Mouse (Mus musculus): ENCODE measurements around the gene Ankar. TPM values are rescaled to one million over a fixed set of nuclear protein-coding genes. Genes with fewer than 3 reads are reported as not detected.

The Ankar gene
- polyA plus RNA-seq, 1 experiment from 2014 or later = not detected

GRCm38 (mm10) chr1:72722646-72723045 lies 22.3 kb upstream of the Ankar start:
- peaks cover 4% of the 10 kb centered on the region; the same call in 1 of the 2 replicates for H3K36me3 ChIP-seq (ENCODE audit: control insufficient read depth, insufficient read depth)
- no peak for ATAC-seq
- TF ChIP-seq CTCF (IDR thresholded peaks at IDR 0.05; ENCODE audit: low read depth) = no peak
- H3K4me3 ChIP-seq (ENCODE audit: low read depth, low read length) = no peak overlapping the region
- H3K27ac ChIP-seq (ENCODE audit: low read depth, low read length) = no peak overlapping the region
- H3K4me2 ChIP-seq (replicated peaks; ENCODE audit: low read depth) = no peak overlapping the region
- no peak overlapping the region for H3K9ac ChIP-seq (ENCODE audit: low read depth, low read length)
- H3K27me3 ChIP-seq (replicated peaks; ENCODE audit: control insufficient read depth, insufficient read depth, low read length) = no peaks in the 10 kb centered on the region
- no peaks in the 10 kb centered on the region for H3K9me3 ChIP-seq (ENCODE audit: control insufficient read depth)
- 57% methylated on average over 8 of the region's 8 CpGs for WGBS
- no peaks in the 10 kb centered on the region for H3K4me1 ChIP-seq (replicated peaks; ENCODE audit: control insufficient read depth, insufficient read depth, low read length)

- ATAC-seq = no peak
- Histone ChIP-seq H3K9me3 (ENCODE audit: control insufficient read depth) (no peaks in the 10 kb centered on the region), H3K4me1 (replicated peaks; ENCODE audit: control insufficient read depth, insufficient read depth, low read length) (no peaks in the 10 kb centered on the region), H3K36me3 (ENCODE audit: control insufficient read depth, insufficient read depth) (peaks cover 4% of the 10 kb centered on the region; the same call in 1 of the 2 replicates), H3K27ac (ENCODE audit: low read depth, low read length) (no peak overlapping the region), H3K9ac (ENCODE audit: low read depth, low read length) (no peak overlapping the region), H3K4me3 (ENCODE audit: low read depth, low read length) (no peak overlapping the region), H3K4me2 (replicated peaks; ENCODE audit: low read depth) (no peak overlapping the region), H3K27me3 (replicated peaks; ENCODE audit: control insufficient read depth, insufficient read depth, low read length) (no peaks in the 10 kb centered on the region)
- TF ChIP-seq CTCF (IDR thresholded peaks at IDR 0.05; ENCODE audit: low read depth) = no peak
- 73% methylated on average over 6 of the region's 6 CpGs for WGBS
Measured at GRCm38 (mm10) chr1:72720115-72720725, 19.8 kb upstream of the Ankar start.

DNA sequence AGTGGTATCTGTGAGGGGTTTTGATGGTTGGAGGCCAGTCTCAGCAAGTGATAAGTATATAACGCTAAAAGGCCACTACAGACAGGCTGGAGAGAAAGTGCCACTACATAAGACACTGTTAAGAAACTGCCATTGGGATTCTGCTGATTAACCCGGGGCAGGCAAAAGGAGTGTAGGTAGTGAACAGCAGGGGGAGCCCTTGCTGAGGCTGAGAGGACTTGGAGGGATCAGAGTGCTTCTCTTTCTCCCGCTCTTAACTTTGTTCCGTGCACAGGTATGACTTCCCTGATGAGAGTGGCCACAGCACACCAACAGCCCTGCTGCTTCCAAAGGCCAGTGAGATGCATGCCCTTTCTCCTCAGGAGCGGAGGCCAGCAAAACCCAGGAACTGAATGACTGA lies 18.5 kb upstream of the Ankar start:
- H3K4me3 ChIP-seq (ENCODE audit: low read depth, low read length) = no peak overlapping the region
- peaks cover 12% of the 10 kb centered on the region; the same call in 1 of the 2 replicates for H3K36me3 ChIP-seq (ENCODE audit: control insufficient read depth, insufficient read depth)
- no peaks in the 10 kb centered on the region for H3K9me3 ChIP-seq (ENCODE audit: control insufficient read depth)
- peak; percentile 72 for ATAC-seq
- H3K4me1 ChIP-seq (replicated peaks; ENCODE audit: control insufficient read depth, insufficient read depth, low read length) = no peaks in the 10 kb centered on the region
- H3K9ac ChIP-seq (ENCODE audit: low read depth, low read length) = no peak overlapping the region
- WGBS = 15% methylated on average over 5 of the region's 5 CpGs
- H3K27me3 ChIP-seq (replicated peaks; ENCODE audit: control insufficient read depth, insufficient read depth, low read length) = no peaks in the 10 kb centered on the region
- H3K4me2 ChIP-seq (replicated peaks; ENCODE audit: low read depth) = no peak overlapping the region
- peak; percentile 88 for TF ChIP-seq CTCF (IDR thresholded peaks at IDR 0.05; ENCODE audit: low read depth)
- H3K27ac ChIP-seq (ENCODE audit: low read depth, low read length) = no peak overlapping the region

GRCm38 (mm10) chr1:72717540-72717939 lies 17.2 kb upstream of the Ankar start:
- peaks cover 12% of the 10 kb centered on the region; the same call in 1 of the 2 replicates for H3K36me3 ChIP-seq (ENCODE audit: control insufficient read depth, insufficient read depth)
- no peak overlapping the region for H3K4me3 ChIP-seq (ENCODE audit: low read depth, low read length)
- H3K27me3 ChIP-seq (replicated peaks; ENCODE audit: control insufficient read depth, insufficient read depth, low read length) = no peaks in the 10 kb centered on the region
- H3K27ac ChIP-seq (ENCODE audit: low read depth, low read length) = no peak overlapping the region
- no peaks in the 10 kb centered on the region for H3K9me3 ChIP-seq (ENCODE audit: control insufficient read depth)
- 91% methylated on average over 7 of the region's 7 CpGs for WGBS
- TF ChIP-seq CTCF (IDR thresholded peaks at IDR 0.05; ENCODE audit: low read depth) = no peak
- no peak overlapping the region for H3K9ac ChIP-seq (ENCODE audit: low read depth, low read length)
- ATAC-seq = no peak
- H3K4me2 ChIP-seq (replicated peaks; ENCODE audit: low read depth) = no peak overlapping the region
- 0 out of 2 replicates have a peak, but pooled peaks cover 3% of the 10 kb centered on the region for H3K4me1 ChIP-seq (replicated peaks; ENCODE audit: control insufficient read depth, insufficient read depth, low read length)

DNA sequence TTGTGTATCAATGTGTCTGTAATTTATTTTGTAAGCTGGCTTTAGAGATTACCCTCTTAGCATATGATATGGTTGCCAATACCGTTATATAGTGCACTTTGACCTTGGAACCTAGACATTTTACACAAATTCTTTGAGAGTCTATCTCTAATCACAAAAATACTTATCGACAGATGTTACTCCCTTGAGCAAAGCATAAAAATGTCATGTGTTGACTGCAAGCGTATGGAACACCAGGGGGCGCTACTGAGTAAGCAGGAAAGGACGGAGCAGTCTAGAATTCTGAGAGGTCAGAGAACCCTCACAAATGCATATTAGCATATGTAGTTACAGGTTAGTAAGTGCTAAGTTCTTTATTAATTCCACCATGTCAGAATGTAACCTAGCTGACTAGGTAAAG lies 16.5 kb upstream of the Ankar start:
- Histone ChIP-seq H3K4me3 (ENCODE audit: low read depth, low read length) (no peak overlapping the region), H3K36me3 (ENCODE audit: control insufficient read depth, insufficient read depth) (peaks cover 12% of the 10 kb centered on the region; the same call in 1 of the 2 replicates), H3K4me1 (replicated peaks; ENCODE audit: control insufficient read depth, insufficient read depth, low read length) (0 out of 2 replicates have a peak, but pooled peaks cover 3% of the 10 kb centered on the region), H3K4me2 (replicated peaks; ENCODE audit: low read depth) (no peak overlapping the region), H3K9me3 (ENCODE audit: control insufficient read depth) (no peaks in the 10 kb centered on the region), H3K27ac (ENCODE audit: low read depth, low read length) (no peak overlapping the region), H3K9ac (ENCODE audit: low read depth, low read length) (no peak overlapping the region), H3K27me3 (replicated peaks; ENCODE audit: control insufficient read depth, insufficient read depth, low read length) (no peaks in the 10 kb centered on the region)
- peak; percentile 99 for TF ChIP-seq CTCF (IDR thresholded peaks at IDR 0.05; ENCODE audit: low read depth)
- 5% methylated on average over 5 of the region's 5 CpGs for WGBS
- ATAC-seq = no peak; the same call in 1 of the 2 replicates

DNA sequence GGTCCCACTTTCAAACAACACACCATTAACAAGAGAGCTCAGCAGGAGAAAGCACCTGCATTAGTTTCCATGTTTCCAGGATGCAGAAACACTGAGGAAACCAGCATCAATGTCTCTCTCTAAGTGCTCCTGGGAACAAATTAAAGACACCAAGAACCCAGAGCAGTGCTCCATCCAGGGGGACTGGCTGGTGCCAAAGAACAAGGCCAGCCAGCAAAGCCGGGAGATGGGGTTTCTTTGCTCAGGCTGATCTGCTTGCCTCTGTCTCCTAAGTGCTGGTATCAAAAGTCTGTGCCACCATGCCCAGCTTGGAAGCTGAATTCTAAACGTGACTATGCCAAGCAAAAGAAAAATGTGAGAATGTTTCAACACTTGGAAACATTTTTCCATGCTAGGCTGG lies 16.0 kb upstream of the Ankar start:
- 66% methylated on average over 2 of the region's 2 CpGs for WGBS
- no peaks in the 10 kb centered on the region for H3K27me3 ChIP-seq (replicated peaks; ENCODE audit: control insufficient read depth, insufficient read depth, low read length)
- no peak overlapping the region for H3K4me3 ChIP-seq (ENCODE audit: low read depth, low read length)
- H3K9ac ChIP-seq (ENCODE audit: low read depth, low read length) = no peak overlapping the region
- TF ChIP-seq CTCF (IDR thresholded peaks at IDR 0.05; ENCODE audit: low read depth) = no peak
- H3K4me2 ChIP-seq (replicated peaks; ENCODE audit: low read depth) = no peak overlapping the region
- peaks cover 12% of the 10 kb centered on the region; the same call in 1 of the 2 replicates for H3K36me3 ChIP-seq (ENCODE audit: control insufficient read depth, insufficient read depth)
- H3K4me1 ChIP-seq (replicated peaks; ENCODE audit: control insufficient read depth, insufficient read depth, low read length) = 0 out of 2 replicates have a peak, but pooled peaks cover 3% of the 10 kb centered on the region
- no peak overlapping the region for H3K27ac ChIP-seq (ENCODE audit: low read depth, low read length)
- no peaks in the 10 kb centered on the region for H3K9me3 ChIP-seq (ENCODE audit: control insufficient read depth)
- ATAC-seq = no peak
